Mouse (Mus musculus) urinary bladder, postnatal 25 days (tissue): Measurements from ENCODE around the gene Apoa2.
A peak's percentile ranks its signal among the peaks of the same experiment; 100 is the strongest.
"Not testable (repeated sequence)": the region's sequence is repeated elsewhere in the genome, so short reads cannot be mapped to it uniquely, and the experiment has no call there.

ENCODE experiments used
- DNase-seq: peaks from one replicate; pipeline ENCODE4 v3.0.0; 2022; ENCODE audit warnings: low spot score

Apoa2 gene

DNA sequence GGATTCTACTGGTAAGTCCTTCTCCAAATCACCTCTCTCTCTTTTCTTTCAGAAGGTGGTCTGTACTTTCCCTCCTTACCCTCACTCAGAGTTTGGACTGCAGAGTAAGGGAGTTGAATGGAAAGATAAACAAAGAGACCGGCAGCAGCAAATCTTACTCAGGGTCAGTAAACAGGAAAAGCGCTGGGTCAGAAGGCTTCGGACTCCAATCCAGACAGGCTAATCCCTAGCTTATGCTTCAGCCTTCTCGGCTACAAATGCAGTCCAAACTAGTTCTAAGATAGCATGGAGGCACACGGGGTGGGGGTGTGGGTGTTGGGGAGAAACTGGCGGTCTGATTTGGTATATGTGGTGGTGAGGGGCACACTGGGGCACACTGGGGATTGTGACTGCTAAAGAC lies 12.6 kb downstream of the Apoa2 start:
- DNase-seq = no peak

GRCm38 (mm10) chr1:171238463-171238862 lies 13.6 kb downstream of the Apoa2 start:
- DNase-seq = peak; percentile 55

GRCm38 (mm10) chr1:171239992-171240744 lies 15.3 kb downstream of the Apoa2 start:
- DNase-seq = no peak

GRCm38 (mm10) chr1:171240911-171241310 lies 16.1 kb downstream of the Apoa2 start:
- DNase-seq = no peak

- not testable (repeated sequence) for DNase-seq
Measured at GRCm38 (mm10) chr1:171241952-171242351, 17.1 kb downstream of the Apoa2 start.

GRCm38 (mm10) chr1:171245353-171245752 lies 20.5 kb downstream of the Apoa2 start:
- DNase-seq = no peak

DNA sequence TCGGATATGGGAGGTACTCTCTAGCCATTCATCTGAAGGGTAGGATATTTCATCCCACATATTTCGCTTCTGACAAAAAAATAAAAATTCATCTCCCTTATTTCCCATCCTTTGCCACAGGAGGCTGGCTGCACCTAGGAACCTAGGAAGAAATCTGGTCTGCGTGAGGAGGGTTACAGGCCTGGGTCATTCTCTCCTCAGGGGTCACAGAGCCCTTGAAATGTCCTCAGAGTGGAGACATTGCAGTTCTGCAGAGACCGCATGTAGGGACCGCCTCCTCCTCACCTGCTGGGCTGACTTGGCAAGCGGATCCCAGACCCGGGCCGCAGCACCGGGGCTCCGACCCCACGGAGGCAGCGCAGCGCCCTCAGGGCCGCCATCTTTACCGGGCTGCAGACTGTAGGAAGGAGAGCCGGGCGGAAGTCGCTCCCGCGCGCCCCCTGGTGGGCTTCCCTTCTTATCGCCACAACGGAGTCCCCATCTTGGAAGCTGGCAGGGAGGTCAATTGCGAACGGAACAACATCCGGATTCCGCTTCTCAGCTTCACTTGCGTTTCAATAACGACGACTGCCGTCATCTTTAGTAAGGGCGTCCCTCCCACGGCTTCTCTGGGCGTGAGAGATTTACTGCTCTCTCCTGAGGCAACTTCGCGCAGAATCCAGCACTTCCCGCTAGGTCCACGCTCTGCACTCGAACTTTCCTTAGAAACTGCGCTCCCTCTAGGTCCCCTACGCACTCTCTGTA lies 22.0 kb downstream of the Apoa2 start:
- peak; percentile 92 for DNase-seq

- no peak for DNase-seq
Measured at GRCm38 (mm10) chr1:171247453-171247841, 22.6 kb downstream of the Apoa2 start.

GRCm38 (mm10) chr1:171247916-171248315 lies 23.1 kb downstream of the Apoa2 start:
- no peak for DNase-seq

- no peak for DNase-seq
Measured at GRCm38 (mm10) chr1:171248386-171249226, 23.8 kb downstream of the Apoa2 start.

- no peak for DNase-seq
Measured at GRCm38 (mm10) chr1:171249913-171250600, 25.2 kb downstream of the Apoa2 start, which contains the start of gene Adamts4. Gene Adamts4 (plus strand): TSS chr1:171250421.

- no peak for DNase-seq
Measured at GRCm38 (mm10) chr1:171250680-171251593, 26.1 kb downstream of the Apoa2 start, which contains the start of gene Ndufs2. Gene Ndufs2 (minus strand): TSS chr1:171251388.

- DNase-seq = no peak
Measured at GRCm38 (mm10) chr1:171251594-171252324, 26.9 kb downstream of the Apoa2 start.

GRCm38 (mm10) chr1:171252415-171252814 lies 27.6 kb downstream of the Apoa2 start:
- no peak for DNase-seq

- DNase-seq = no peak
Measured at GRCm38 (mm10) chr1:171256095-171256818, 31.4 kb downstream of the Apoa2 start.

DNA sequence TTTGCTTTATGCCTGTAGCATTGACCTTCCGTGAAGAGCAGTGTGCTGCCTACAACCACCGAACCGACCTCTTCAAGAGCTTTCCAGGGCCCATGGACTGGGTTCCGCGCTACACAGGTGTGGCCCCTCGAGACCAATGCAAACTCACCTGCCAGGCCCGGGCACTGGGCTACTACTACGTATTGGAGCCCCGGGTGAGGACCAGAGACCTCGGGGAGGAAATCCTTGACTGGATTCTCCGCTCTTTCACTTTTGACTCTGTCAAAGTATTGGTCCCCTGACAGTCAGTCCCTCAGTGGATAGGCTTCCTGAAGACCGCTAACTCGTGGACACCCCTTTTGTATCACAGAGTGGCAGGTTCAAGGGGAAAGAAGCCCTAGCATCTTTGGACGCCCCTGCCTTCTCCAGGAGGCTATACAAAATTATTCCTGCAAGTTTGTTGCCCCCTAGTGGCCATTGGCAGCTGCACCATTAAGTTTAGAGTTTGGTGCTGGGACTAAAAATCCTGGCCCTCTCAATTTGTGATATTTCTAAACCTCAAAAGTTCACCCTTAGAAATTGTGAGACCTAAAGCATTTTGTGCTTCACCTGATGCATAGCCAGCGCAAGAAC lies 32.2 kb downstream of the Apoa2 start:
- DNase-seq = peak; percentile 48

- no peak for DNase-seq
Measured at GRCm38 (mm10) chr1:171257781-171258180, 32.9 kb downstream of the Apoa2 start.

DNA sequence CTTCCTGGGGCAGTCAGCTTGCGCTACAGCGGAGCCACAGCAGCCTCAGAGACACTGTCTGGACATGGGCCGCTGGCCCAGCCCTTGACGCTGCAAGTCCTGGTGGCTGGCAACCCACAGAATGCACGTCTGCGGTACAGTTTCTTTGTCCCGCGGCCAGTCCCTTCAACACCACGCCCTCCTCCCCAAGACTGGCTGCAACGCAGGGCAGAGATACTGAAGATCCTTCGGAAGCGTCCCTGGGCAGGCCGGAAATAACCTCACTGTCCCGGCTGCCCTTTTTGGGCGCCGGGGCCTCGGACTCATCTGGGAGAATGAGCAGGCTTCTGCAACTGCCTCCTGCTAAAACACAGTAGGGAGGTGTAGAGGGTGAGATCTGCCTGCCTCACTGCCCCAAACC lies 34.1 kb downstream of the Apoa2 start:
- DNase-seq = no peak

- no peak for DNase-seq
Measured at GRCm38 (mm10) chr1:171260316-171260715, 35.5 kb downstream of the Apoa2 start.
